Mouse (Mus musculus): ENCODE data around the gene Sec1.
"Not testable (repeated sequence)": the region's sequence is repeated elsewhere in the genome, so short reads cannot be mapped to it uniquely, and the experiment has no call there.

The Sec1 gene

GRCm38 (mm10) chr7:45679966-45680621, 14.1 kb downstream of the Sec1 start:
- DNase-seq (ENCODE audit: low spot score in 2 of 2), result no peak

- DNase-seq (ENCODE audit: low spot score in 2 of 2), result no peak
Observed at GRCm38 (mm10) chr7:45678513-45678912, 15.7 kb downstream of the Sec1 start.

GRCm38 (mm10) chr7:45677627-45678295, 16.4 kb downstream of the Sec1 start:
- DNase-seq (ENCODE audit: low spot score in 2 of 2), result no peak

- DNase-seq (ENCODE audit: low spot score in 2 of 2), result no peak
Observed at GRCm38 (mm10) chr7:45668921-45669320, 25.3 kb downstream of the Sec1 start.

- no peak for DNase-seq (ENCODE audit: low spot score in 2 of 2)
Observed at GRCm38 (mm10) chr7:45667761-45668160, 26.4 kb downstream of the Sec1 start.

GRCm38 (mm10) chr7:45666161-45666560, 28.0 kb downstream of the Sec1 start, which contains the start of gene Fut2:
TSS of gene Fut2 (minus strand) at chr7:45666394.
- DNase-seq (ENCODE audit: low spot score in 2 of 2), result no peak

GRCm38 (mm10) chr7:45665303-45666138, 28.7 kb downstream of the Sec1 start:
- no peak for DNase-seq (ENCODE audit: low spot score in 2 of 2)

GRCm38 (mm10) chr7:45661702-45662101, 32.5 kb downstream of the Sec1 start:
- DNase-seq (ENCODE audit: low spot score in 2 of 2), result not testable (repeated sequence)

GRCm38 (mm10) chr7:45660746-45661478, 33.3 kb downstream of the Sec1 start:
- DNase-seq (ENCODE audit: low spot score in 2 of 2), result no peak

GRCm38 (mm10) chr7:45654424-45655047, 39.7 kb downstream of the Sec1 start:
- DNase-seq (ENCODE audit: low spot score in 2 of 2), result no peak

- DNase-seq (ENCODE audit: low spot score in 2 of 2), result not testable (repeated sequence)
Observed at GRCm38 (mm10) chr7:45650484-45650883, 43.7 kb downstream of the Sec1 start.

GRCm38 (mm10) chr7:45649351-45649750, 44.9 kb downstream of the Sec1 start:
- DNase-seq (ENCODE audit: low spot score in 2 of 2), result no peak

- no peak for DNase-seq (ENCODE audit: low spot score in 2 of 2)
Observed at GRCm38 (mm10) chr7:45646671-45647070, 47.5 kb downstream of the Sec1 start.

GRCm38 (mm10) chr7:45645591-45645971, 48.6 kb downstream of the Sec1 start:
- DNase-seq (ENCODE audit: low spot score in 2 of 2), result no peak

- DNase-seq (ENCODE audit: low spot score in 2 of 2), result no peak
Observed at GRCm38 (mm10) chr7:45644872-45645590, 49.2 kb downstream of the Sec1 start.

- no peak for DNase-seq (ENCODE audit: low spot score in 2 of 2)
Observed at GRCm38 (mm10) chr7:45644183-45644582, 50.0 kb downstream of the Sec1 start.

- DNase-seq (ENCODE audit: low spot score in 2 of 2), result peak; percentile 57 to 58
Observed at GRCm38 (mm10) chr7:45643441-45644178, 50.6 kb downstream of the Sec1 start.

- DNase-seq (ENCODE audit: low spot score in 2 of 2), result no peak
Observed at GRCm38 (mm10) chr7:45642503-45643255, 51.5 kb downstream of the Sec1 start.

- DNase-seq (ENCODE audit: low spot score in 2 of 2), result no peak
Observed at GRCm38 (mm10) chr7:45642083-45642482, 52.1 kb downstream of the Sec1 start.
